Mouse (Mus musculus) yolk sac, embryonic 10.5 days (tissue): Measurements from ENCODE around the gene Plod1.

Experiments
- DNase-seq: peaks from one replicate; pipeline ENCODE4 v3.0.0-alpha.2; 2017; ENCODE audit warnings: low spot score

Gene Plod1

DNA sequence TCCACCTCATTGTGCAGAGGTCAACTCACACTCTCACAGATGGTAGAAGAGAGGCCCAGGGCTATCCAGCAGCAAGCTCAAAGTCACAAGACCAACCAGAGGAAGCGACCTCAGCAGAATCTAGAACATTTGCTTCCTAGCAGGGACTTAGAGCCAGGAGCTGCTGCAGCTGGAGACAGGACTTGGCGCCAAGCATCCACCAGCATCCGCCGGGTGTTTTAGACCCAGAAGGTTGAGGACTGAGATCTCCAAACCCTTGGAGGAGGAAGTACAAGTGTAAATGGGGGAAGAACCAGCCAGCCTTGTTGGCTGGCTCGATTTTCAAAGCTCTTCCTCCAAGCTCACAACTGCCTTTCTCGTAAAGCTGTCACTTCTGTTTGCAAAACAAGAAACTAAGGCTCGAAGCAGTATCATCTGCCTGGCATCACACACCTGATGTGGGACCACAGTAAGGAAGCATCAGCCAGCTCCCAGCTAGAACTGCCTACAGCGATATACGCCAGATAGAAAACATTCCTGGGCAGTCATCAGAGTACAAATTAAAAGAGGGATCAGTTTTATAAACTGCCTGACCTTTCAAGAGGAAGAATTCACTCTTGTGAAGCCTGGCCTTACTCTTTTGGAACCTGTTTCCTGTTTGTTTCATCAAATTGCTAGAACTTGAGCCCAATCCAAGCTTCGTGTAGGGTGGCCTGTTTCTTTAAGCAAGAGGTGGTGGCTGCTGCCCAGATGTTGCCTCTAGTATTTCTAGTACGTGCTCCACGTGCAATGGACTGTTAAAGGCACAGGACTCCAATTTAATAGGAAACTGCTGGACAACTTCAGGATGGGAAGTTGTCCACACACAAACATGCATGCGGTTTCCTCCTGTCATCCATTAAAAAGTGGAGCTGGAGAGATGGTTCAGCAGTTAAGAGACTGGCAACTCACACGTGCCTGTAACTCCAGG, 1.9 kb upstream of the Plod1 start:
- no peak for DNase-seq

DNA sequence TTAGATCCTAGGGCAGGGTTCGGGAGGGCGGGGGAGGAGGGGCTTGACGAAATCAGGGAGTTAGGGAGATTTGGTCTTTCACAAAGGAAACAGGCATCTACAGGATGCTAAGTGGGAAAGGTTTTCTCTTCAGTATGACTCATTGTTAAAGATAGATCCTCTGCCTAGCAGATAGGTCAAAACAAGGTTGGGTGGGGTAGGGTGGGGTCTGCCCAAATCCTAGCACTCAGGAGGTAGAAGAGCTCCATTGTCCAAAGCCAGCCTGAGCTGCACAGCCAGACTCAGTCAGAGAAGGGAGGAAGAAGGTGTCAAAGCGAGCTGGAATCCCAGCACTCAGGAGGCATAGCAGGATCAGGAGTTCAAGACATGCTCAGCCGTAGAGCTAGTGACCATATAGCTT, 919 bp upstream of the Plod1 start:
- no peak for DNase-seq

- no peak for DNase-seq
These were observed 454 bp upstream of the Plod1 start for GRCm38 (mm10) chr4:147937021-147937420.

DNA sequence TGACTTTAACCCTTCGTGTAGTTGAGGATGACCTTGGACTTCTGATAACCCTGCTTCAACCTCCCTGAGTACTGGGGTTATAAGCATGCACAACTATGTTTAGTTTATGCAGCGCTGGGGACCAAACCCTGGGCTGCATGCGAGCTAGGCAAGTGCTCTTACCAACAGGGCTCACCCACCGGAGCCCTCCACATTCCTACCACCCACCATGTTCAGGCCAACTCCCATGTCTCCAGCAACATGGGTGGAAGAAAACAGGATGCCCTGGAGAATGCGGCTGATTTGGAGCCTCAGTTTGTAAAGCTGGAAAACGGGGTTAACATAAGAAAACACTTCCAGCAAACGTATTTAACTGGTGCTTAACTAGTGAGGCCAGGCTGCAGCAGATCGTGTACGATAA, 663 bp downstream of the Plod1 start:
- no peak for DNase-seq

DNA sequence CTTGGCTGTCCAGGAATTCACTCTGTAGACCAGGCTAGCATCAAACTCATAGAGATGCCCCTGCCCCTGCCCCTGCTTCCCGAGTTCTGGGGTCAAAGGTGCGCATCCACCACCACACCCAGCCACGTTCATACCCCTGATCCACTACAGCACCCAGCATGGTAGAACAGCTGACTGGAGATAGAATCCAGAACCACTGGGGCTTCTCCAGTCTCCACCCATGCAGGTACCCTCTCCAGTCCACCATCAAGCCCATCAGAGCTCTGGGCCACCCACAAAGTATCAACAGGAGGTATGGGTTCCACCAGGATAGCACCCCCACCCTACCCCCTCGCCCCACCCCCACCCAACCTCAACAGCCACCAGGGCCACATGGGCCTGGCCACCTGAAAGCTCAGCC, 2.0 kb downstream of the Plod1 start:
- no peak for DNase-seq

- no peak for DNase-seq
These were observed 2.4 kb downstream of the Plod1 start for GRCm38 (mm10) chr4:147934134-147934533.

- DNase-seq: no peak
These were observed 5.6 kb downstream of the Plod1 start for GRCm38 (mm10) chr4:147930946-147931345.

DNA sequence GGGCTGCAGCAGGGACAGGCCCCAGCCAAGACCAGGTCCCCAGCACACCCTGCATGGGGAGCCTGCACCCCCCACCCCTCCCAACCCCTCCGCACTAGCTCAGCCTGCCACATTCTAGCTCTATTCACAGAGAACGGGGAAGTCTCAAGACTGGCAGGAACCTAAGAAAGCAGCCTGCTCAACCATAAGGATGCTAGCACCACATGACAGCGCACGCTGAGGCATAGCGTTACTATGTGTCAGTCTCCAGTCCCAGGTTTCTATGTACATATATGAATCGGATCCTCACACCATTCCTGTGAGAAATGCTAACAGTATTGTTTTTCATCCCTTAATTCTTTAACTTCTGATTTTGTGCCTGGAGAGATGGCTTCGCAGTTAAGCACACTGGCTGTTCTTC, 8.0 kb downstream of the Plod1 start:
- no peak for DNase-seq

DNA sequence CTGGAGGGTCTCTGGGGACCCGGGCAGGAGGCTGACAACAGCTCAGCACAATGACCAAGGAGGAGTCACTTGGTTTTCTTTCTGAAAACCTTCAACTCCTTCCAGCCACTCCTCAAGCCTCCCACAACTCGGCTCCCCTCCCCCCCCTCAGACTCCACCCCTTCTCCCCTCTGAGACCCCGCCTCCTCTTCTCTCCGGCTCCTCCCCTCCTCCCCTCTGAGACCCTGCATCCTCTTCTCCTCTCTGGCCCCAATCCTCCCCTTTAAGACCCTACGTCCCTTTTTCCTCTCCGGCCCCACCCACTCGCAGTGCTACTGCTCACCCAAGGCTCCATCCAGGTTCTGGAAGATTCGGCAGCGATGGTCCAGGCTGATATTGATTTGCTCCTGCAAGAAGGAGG, 8.4 kb downstream of the Plod1 start:
- DNase-seq: no peak

- DNase-seq: peak; percentile 80
These were observed 8.9 kb downstream of the Plod1 start for GRCm38 (mm10) chr4:147927705-147928104.

DNA sequence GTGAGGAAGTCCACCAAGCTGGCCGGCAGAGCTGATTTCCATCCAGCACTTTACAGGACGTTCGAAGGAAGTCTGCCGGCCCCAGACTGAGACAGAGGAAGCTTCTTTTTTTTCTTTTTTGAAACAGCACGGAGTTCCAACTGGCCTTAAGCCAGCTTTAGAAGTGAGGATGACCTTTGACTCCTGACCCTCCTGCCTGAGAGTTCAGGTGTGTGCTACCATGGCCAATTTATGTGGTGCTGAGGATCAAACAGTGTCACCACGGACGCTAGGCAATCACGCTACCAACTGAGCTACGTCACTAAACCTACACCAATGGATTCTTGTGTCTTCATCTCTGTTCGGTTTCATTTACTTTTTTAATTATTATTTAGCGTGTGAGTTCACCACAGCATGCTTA, 14.2 kb downstream of the Plod1 start:
- peak; percentile 54 for DNase-seq

- DNase-seq: no peak
These were observed 15.6 kb downstream of the Plod1 start for GRCm38 (mm10) chr4:147920973-147921372.

- DNase-seq: no peak
These were observed 18.0 kb downstream of the Plod1 start for GRCm38 (mm10) chr4:147918459-147919121.

DNA sequence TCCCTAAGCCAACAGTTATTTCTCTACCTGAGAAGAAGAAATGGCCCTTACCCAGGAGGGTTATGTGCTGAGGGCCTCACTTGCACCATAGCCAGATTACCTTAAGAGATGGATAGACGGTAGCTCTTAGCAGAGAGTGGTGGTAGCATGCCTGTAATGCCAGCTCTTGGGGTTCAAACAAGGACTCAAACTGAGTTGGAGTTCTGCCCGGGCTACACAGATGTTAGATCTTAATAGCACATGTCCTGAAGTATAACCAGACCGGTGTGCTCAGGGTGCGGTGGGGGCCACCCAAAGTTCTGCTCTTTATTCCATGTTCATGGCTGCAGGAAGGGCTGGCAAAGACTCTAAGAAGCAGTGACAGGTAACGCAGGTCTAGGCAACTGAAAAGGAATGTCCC, 27.1 kb downstream of the Plod1 start:
- DNase-seq: no peak

DNA sequence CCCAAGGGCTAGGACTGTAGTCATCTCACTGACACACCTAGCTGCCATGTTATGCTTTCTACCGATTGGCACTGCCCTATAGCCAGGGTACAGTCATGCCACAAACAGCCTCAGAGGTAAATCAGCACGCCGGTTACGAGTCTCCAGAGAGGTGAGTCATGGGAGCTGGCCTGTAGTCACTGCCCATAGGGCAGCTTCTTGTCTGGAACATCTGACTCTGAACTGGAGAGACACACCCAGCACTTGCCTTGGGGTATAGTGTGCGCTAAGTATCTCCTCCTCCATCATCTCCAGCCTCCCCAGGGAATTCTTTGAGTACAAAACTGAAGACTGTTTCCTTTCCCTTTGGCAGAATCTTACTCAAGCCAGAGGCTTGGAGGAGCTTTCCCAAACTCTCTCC, 30.3 kb downstream of the Plod1 start:
- no peak for DNase-seq

DNA sequence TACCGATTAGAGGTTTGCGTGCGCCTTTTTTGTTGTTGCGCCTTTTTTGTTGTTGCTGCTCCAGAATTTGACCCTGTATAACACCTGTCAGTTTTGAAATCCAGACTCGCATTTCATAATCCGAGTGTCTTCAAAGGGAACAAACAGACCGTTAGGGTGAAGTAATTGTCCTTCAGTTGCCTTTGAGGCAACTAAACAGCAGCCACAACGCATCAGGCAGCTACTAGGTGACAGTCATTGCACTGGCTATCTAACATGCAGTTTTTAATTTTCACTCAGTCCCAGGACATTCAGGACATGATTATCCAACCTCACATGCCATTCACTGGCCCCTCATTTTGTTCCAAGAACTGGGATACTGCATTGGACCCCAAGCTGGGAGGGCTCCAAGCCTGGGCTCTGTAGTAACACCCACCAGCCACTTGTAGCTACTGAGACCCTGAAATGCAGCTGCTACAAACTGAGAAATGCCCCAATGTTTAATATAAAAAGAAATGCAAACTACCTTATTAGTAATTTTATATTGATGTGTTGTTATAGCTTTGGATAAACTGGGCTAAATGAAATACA, 31.4 kb downstream of the Plod1 start:
- DNase-seq: no peak

GRCm38 (mm10) chr4:147904313-147905089, 32.1 kb downstream of the Plod1 start, which contains the start of gene Mfn2:
Gene Mfn2, minus strand, starts transcription at chr4:147904704.
- peak; percentile 95 for DNase-seq

DNA sequence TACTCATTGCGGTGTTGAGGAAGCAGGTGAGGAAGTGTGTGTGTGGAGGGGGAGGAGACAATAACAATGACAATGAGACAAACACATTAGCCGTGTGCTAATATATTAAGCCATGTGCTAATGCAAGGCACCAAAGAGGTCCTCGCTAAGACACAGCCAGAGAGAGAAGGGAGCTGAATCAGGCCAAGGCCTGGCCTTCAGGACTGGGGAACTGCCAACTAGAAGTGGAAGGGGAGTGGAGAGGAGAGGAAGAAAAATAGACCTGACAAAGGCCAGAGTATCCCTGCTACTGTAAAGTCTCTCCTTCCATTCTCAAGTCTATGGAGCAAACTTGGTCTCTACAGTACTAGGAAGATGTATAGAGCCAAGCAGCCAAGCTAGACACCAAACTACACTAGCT, 33.0 kb downstream of the Plod1 start:
- peak; percentile 53 for DNase-seq

DNA sequence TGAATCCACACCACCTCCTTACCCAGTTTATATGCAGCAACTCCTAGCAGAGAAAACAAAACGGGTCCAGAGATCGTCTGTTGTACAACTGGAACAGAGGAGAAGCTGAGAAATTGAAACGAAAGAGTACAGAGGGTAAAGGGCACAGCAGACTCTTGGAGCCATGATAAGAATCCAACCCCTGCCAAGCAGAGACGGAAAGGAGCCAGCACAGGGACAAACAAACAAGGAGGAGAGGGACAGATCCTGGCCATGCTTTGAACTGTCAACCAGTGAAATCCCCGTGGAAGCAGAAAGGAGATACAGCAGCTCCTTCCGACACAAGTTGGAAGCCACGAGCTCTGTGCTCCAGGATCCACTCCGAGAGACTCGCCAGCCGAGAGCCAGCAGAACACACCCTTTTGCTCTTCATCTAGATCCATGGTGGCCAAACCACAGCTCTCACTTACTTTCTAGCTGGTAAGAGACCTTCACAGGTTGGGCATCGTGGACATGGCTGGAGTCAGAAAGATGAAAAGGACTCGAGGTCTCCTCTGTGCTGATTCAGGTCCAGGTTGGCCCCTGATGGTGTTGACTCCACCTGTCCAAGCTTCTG, 33.6 kb downstream of the Plod1 start:
- DNase-seq: peak; percentile 66

GRCm38 (mm10) chr4:147900452-147900851, 36.1 kb downstream of the Plod1 start:
- DNase-seq: peak; percentile 63

- DNase-seq: no peak
These were observed 39.2 kb downstream of the Plod1 start for GRCm38 (mm10) chr4:147897348-147897747.

- no peak for DNase-seq
These were observed 40.2 kb downstream of the Plod1 start for GRCm38 (mm10) chr4:147896411-147896810.
